11 mouse cellular contexts compared by ENCODE assay signal in the genomic region with DNA sequence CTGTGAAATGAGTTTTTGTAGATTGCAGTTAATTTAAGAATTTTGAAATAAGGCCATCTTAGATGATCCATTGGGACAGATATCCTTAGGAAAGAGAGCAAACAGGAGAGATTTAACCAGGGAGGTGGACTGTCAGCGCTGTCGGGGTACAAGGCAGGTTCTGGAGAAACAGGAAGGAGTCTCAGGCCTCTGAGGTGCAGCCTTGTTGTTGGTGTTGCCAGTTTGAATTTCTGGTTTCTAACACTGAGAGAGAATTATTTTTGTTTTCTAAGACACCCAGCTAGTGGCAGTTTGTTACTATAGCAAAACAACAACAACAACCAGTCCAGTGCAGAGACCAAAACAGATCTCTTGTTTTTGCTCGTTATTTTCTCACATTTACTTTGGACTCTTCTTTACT. TPM values are rescaled to one million over a fixed set of nuclear protein-coding genes. Genes with fewer than 3 reads are reported as not detected.
DNase-seq lines count a peak whose midpoint lies in the region; ATAC-seq lines count a peak whose summit lies in the region.
"Had no signal": no experiment of that assay in that cellular context is flagged by ENCODE, and none has a peak within 500 bp of the region (broad histone marks: within the 10 kb centered on the region; RNA-seq: fewer than 3 reads in every experiment).

No protein-coding gene starts in this region.

- H3K9ac ChIP-seq in kidney, embryonic 15.5 days, result no peak overlapping the region
- no peak overlapping the region for H3K9ac ChIP-seq in hindbrain, embryonic 12.5 days
- H3K9ac ChIP-seq: midbrain, embryonic 15.5 days; stomach, embryonic 15.5 days had no signal

- H3K4me2 ChIP-seq in kidney, embryonic 15.5 days, result no peak overlapping the region
- H3K4me2 ChIP-seq in hindbrain, embryonic 12.5 days (replicated peaks), result no peak overlapping the region
- H3K4me2 ChIP-seq: midbrain, embryonic 15.5 days; stomach, embryonic 15.5 days had no signal

- H3K27ac ChIP-seq in kidney, embryonic 15.5 days, result peak overlapping the region; percentile 81; the same call in 1 of the 2 replicates
- H3K27ac ChIP-seq in hindbrain, embryonic 12.5 days, result no peak overlapping the region
- H3K27ac ChIP-seq: midbrain, embryonic 15.5 days had no signal

- DNase-seq in heart, adult 11 months, result peak; percentile 11
- DNase-seq in heart, adult 18-20 months, result no peak
- DNase-seq in kidney, adult 18-20 months, result no peak
- DNase-seq in thymus, postnatal 0 days (ENCODE audit: low spot score), result peak; percentile 29
- no peak for DNase-seq in thymus, postnatal 36 days
- peak; percentile 8 to 11 for DNase-seq in natural killer cell, adult 2 months (ENCODE audit: low spot score in 2 of 2)
- DNase-seq: cerebellum, postnatal 25 days had no signal

- 80% methylated on average over 3 of the region's 3 CpGs for WGBS in kidney, embryonic 15.5 days
- WGBS in hindbrain, embryonic 12.5 days, result 78% methylated on average over 3 of the region's 3 CpGs

- no peaks in the 10 kb centered on the region for H3K9me3 ChIP-seq in kidney, embryonic 15.5 days (replicated peaks)
- no peaks in the 10 kb centered on the region for H3K9me3 ChIP-seq in hindbrain, embryonic 12.5 days (replicated peaks)
- H3K9me3 ChIP-seq: midbrain, embryonic 15.5 days; stomach, embryonic 15.5 days had no signal

- no peak for ATAC-seq in kidney, embryonic 15.5 days (replicated peaks; ENCODE audit: low FRiP score)
- ATAC-seq in hindbrain, embryonic 12.5 days (ENCODE audit: low FRiP score), result no peak
- ATAC-seq: midbrain, embryonic 15.5 days had no signal

- no peaks in the 10 kb centered on the region for H3K27me3 ChIP-seq in kidney, embryonic 15.5 days
- H3K27me3 ChIP-seq in hindbrain, embryonic 12.5 days, result no peaks in the 10 kb centered on the region
- H3K27me3 ChIP-seq: midbrain, embryonic 15.5 days; stomach, embryonic 15.5 days had no signal

- no peak overlapping the region for H3K4me3 ChIP-seq in kidney, embryonic 15.5 days (replicated peaks)
- no peak overlapping the region for H3K4me3 ChIP-seq in hindbrain, embryonic 12.5 days
- H3K4me3 ChIP-seq: midbrain, embryonic 15.5 days; stomach, embryonic 15.5 days had no signal

- H3K36me3 ChIP-seq in kidney, embryonic 15.5 days, result peaks cover 6% of the 10 kb centered on the region; the same call in 1 of the 2 replicates
- no peaks in the 10 kb centered on the region for H3K36me3 ChIP-seq in hindbrain, embryonic 12.5 days
- H3K36me3 ChIP-seq: midbrain, embryonic 15.5 days; stomach, embryonic 15.5 days had no signal

- H3K4me1 ChIP-seq in kidney, embryonic 15.5 days, result peaks cover 36% of the 10 kb centered on the region
- H3K4me1 ChIP-seq in hindbrain, embryonic 12.5 days, result peaks cover 41% of the 10 kb centered on the region

RNA-seq across cellular contexts. Expression of a gene that starts 42.2 kb away (rescaled TPM):
- total RNA-seq in heart, adult 18-20 months (2021), result 10 to 100 TPM; 49.9 to 53.8 TPM
- polyA plus RNA-seq in kidney, embryonic 15.5 days (2015; fragmentation: Nextera tagmentation; extraction: Ambion mirVana), result 58.4 and 60.0 TPM in 2 replicates
- polyA plus RNA-seq in thymus, postnatal 0 days (2015; fragmentation: Nextera tagmentation; extraction: Ambion mirVana), result 37.9 and 45.6 TPM in 2 replicates
- 139 and 145 TPM in 2 replicates for polyA plus RNA-seq in hindbrain, embryonic 12.5 days (2016; fragmentation: Nextera tagmentation; extraction: Ambion mirVana)

Comparison
In these comparisons a context has a peak if more than half of its experiments do, and no peak if none do; other contexts are left out.
1. DNase-seq: peak in heart, adult 11 months (single experiment), thymus, postnatal 0 days (single experiment) and natural killer cell, adult 2 months (2 of 2); none in heart, adult 18-20 months (0 of 2), kidney, adult 18-20 months (single experiment) and thymus, postnatal 36 days (0 of 2).